Mouse (Mus musculus): Measurements from ENCODE around the gene Neo1.

DNA sequence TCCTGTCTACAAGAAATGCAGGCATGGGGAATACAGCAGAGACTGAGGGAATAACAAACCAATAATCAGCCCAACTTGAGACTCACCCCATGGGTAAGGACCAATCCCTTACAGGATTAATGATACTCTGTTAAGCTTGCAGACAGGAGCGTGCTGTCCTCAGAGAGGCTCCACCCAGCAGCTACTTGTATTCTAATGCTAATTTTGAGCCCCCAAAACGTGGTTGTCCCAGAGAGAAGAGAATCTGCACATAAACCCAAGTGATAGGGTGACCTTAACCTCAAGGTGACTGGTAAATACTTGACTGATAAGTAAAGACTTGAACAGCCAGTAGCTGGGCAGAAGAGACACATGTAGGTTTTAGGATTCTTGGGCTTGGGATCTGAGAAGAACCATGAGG lies 68.9 kb downstream of the Neo1 start:
- TF ChIP-seq CTCF (IDR thresholded peaks at IDR 0.05; ENCODE audit: low read depth, low read length): no peak
- TF ChIP-seq POLR2A (IDR thresholded peaks at IDR 0.05; ENCODE audit: borderline replicate concordance, low read depth, low read length): no peak

All from bone marrow macrophage, adult 2 months (primary cell).